Mouse (Mus musculus) stomach, postnatal 0 days (tissue): ENCODE measurements around the gene Tppp. TPM values are rescaled to one million over a fixed set of nuclear protein-coding genes. Genes with fewer than 3 reads are reported as not detected.

Source experiments
- ATAC-seq: fragments of 200-750 bp; cut with Nextera tagmentation; 2 replicates; pipeline ENCODE4 v1.8.0; 2017; ENCODE audit not compliant: low FRiP score, low TSS enrichment
- DNase-seq: peaks from one replicate; pipeline ENCODE4 v3.0.0-alpha.2; 2016; ENCODE audit warnings: low spot score
- H3K27ac ChIP-seq: fragments of 300-500 bp; sonication (generic); replicated peaks from 2 replicates; pipeline ENCODE4 v1.5.1; 2014; ENCODE audit warnings: mild to moderate bottlenecking, control low read depth
- H3K27me3 ChIP-seq: fragments of 300-500 bp; sonication (generic); 2 replicates; pipeline ENCODE4 v1.6.1; 2014; ENCODE audit warnings: low read length; ENCODE audit not compliant: control insufficient read depth, insufficient read depth
- H3K36me3 ChIP-seq: fragments of 300-500 bp; sonication (generic); 2 replicates; pipeline ENCODE4 v1.6.1; 2014; ENCODE audit warnings: low read length, mixed read lengths; ENCODE audit not compliant: control insufficient read depth, insufficient read depth
- H3K4me1 ChIP-seq: fragments of 300-500 bp; sonication (generic); replicated peaks from 2 replicates; pipeline ENCODE4 v1.6.1; 2014; ENCODE audit warnings: antibody characterized with exemption; ENCODE audit not compliant: control insufficient read depth, insufficient read depth
- H3K4me2 ChIP-seq: fragments of 300-500 bp; sonication (generic); replicated peaks from 2 replicates; pipeline ENCODE4 v1.6.1; 2014; ENCODE audit warnings: low read depth, mild to moderate bottlenecking, control low read depth, moderate library complexity
- H3K4me3 ChIP-seq: fragments of 300-500 bp; sonication (generic); 2 replicates; pipeline ENCODE4 v1.5.1; 2014; ENCODE audit warnings: low read depth, low read length, control low read depth
- H3K9ac ChIP-seq: fragments of 300-500 bp; sonication (generic); 2 replicates; pipeline ENCODE4 v1.6.1; 2014; ENCODE audit warnings: mild to moderate bottlenecking, low read length, control low read depth, mixed read lengths
- H3K9me3 ChIP-seq: fragments of 300-500 bp; sonication (generic); 2 replicates; pipeline ENCODE4 v1.6.1; 2016; ENCODE audit warnings: low read length; ENCODE audit not compliant: control insufficient read depth
- CTCF ChIP-seq: IDR thresholded peaks from 2 replicates; pipeline ENCODE4 v1.5.1; 2016; ENCODE audit warnings: antibody characterized with exemption, low read depth, mild to moderate bottlenecking, moderate library complexity
- EP300 ChIP-seq: optimal IDR thresholded peaks from 2 replicates; pipeline ENCODE3; 2016; ENCODE audit warnings: antibody characterized with exemption
- WGBS: fragments of 180-500 bp; shearing (Covaris S2); extraction: QIAGEN DNeasy Blood & Tissue Kit; methylation state at CpG from one replicate; pipeline ENCODE4 v1.1.7; 2014; 5-methylcytosine and 5-hydroxymethylcytosine counted together
- polyA plus RNA-seq: library from polyadenylated mRNA; unstranded; fragments of >200 nt; fragmentation: Nextera tagmentation; extraction: Ambion mirVana; gene quantifications from 2 replicates; pipeline ENCODE4 v1.2.1, GENCODE M21; 2015

Gene Tppp
- 3.0 and 3.4 TPM in 2 replicates for polyA plus RNA-seq

DNA sequence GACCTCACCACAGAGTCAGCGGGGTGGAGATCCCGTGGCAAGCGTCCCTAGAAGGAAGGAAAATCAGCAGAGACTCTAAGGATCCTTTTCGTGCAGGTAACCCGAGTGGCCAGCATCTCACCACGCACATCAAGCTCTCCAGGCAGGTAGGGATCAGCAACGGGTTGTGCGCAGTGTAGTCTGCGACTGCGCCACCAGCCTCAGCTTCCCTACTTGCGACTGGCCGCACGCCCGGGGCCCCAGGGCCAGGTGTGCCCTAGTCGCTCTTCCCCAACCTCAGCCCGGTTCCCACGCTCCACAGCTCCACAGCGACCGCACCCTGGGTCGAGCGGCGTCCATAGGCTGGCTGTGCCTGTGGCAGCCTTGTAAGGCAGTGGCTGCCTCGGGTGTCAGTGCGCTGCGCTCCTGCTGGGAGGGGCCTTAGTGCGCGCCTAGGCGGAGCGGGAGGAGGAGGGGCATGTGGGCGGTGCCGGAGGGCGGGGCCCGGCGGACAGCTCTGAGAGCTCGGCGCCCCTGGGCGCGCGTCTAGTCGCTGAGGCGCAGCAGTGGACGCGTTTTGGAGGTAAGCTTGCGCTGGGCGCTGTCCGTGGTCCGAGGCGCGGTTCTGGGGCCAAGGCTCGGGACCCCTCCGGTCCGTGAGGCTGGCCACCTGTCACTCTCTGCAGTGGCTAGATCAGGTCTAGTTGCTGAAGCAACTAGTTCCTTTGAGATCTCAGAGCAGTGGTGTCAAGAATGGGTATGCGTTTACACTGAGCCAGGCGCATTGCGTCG is at the start of gene Tppp:
Tppp (plus strand) TSS at position 460 of the 771 bp plus-strand sequence.
- Histone ChIP-seq H3K4me2 (peak within 1 kb of the TSS; percentile 96), H3K27me3 (no peaks in the 10 kb centered on the region; the same call in 1 of the 2 replicates), H3K4me1 (0 out of 2 replicates have a peak, but pooled peaks cover 2% of the 10 kb centered on the region), H3K4me3 (peak within 1 kb of the TSS; percentile 60), H3K9me3 (no peaks in the 10 kb centered on the region), H3K27ac (peak within 1 kb of the TSS; percentile 81), H3K9ac (peak within 1 kb of the TSS; percentile 65), H3K36me3 (no peaks in the 10 kb centered on the region)
- no peak for TF ChIP-seq EP300
- TF ChIP-seq CTCF = no peak
- peak; percentile 95 for DNase-seq
- ATAC-seq = peak; percentile 99
- 1% methylated on average over 55 of the region's 56 CpGs for WGBS

DNA sequence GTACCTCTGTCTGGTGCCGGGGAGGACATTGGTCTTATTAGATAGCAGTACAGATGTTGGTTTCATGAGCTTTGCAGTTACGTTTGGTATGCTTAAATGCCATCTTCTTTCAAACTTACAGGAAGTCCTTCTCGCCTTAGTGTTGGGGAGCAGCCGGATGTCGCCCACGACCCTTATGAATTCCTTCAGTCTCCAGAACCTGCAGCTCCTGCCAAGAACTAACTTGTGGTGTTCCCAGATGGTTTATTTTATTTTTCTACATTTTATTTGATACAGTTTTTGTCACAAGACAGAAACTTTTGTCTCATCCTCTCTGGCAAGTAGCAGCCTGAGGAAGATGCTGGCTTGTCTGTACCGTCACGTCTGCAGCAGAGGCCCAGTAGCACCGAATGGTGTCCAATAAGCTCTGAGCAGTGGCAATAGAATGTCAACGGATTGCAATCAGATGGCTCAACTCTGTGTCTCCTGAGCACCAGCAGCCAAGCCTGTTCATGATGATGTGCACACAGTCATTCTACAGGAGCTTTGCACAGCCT is 49.0 kb upstream of the Tppp start:
- no peaks in the 10 kb centered on the region for H3K27me3 ChIP-seq
- no peak overlapping the region for H3K4me3 ChIP-seq
- no peak for ATAC-seq
- H3K27ac ChIP-seq = no peak overlapping the region
- H3K4me1 ChIP-seq = no peaks in the 10 kb centered on the region
- no peak overlapping the region for H3K4me2 ChIP-seq
- H3K9ac ChIP-seq = no peak overlapping the region
- H3K9me3 ChIP-seq = no peaks in the 10 kb centered on the region
- no peak for TF ChIP-seq CTCF
- TF ChIP-seq EP300 = no peak
- DNase-seq = no peak
- peaks cover 20% of the 10 kb centered on the region; the same call in 1 of the 2 replicates for H3K36me3 ChIP-seq
- WGBS = 89% methylated on average over 10 of the region's 10 CpGs

DNA sequence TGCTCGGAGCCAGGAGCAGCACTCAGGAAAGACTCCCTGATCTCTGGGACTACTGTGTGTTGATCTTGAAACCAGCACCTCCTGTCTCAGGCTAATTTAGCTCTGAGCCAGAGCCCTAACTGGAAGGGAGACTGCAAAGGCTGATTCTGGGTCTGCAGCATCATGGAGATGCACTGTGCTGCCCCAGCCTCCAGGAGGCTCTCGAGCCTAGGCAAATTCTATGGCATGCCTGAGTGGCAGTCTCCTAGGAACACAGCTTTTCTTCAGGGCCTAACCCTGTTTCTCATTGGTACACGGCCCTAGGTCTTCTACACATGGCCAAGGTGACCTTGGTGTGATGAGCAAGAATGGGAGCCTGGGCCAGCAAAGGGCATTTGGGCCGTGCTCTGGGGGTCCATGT is 48.0 kb upstream of the Tppp start:
- ATAC-seq (peak; percentile 34; the same call in 1 of the 2 replicates), DNase-seq (no peak)
- H3K4me1 ChIP-seq = no peaks in the 10 kb centered on the region
- no peak overlapping the region for H3K27ac ChIP-seq
- H3K9me3 ChIP-seq = no peaks in the 10 kb centered on the region
- no peak overlapping the region for H3K4me3 ChIP-seq
- H3K36me3 ChIP-seq = peaks cover 18% of the 10 kb centered on the region; the same call in 1 of the 2 replicates
- H3K27me3 ChIP-seq = no peaks in the 10 kb centered on the region
- H3K4me2 ChIP-seq = no peak overlapping the region
- WGBS = 84% methylated on average over 4 of the region's 4 CpGs
- TF ChIP-seq CTCF = peak; percentile 56
- TF ChIP-seq EP300 = no peak
- H3K9ac ChIP-seq = no peak overlapping the region

DNA sequence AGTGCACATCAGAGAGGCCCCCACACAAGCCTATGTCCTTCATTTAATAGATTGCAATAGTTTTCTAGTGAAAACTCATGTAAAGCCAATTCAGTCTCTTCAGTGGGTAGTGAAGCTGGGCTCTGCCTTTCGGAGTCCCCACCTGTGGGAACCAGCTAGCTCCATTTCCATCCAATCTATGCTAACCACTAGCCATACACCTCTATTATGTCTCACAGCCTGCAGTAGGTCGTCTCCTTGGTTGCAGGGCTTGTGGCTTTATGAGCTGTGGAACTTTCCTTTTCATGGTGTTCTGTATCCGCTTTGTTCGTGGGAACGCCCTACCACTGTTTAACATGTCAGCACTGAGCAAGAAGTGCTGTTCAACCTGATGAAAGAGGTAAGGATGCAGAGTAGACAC is 45.7 kb upstream of the Tppp start, which contains the start of gene Zdhhc11:
Zdhhc11 (plus strand) TSS at position 301 of the 400 bp plus-strand sequence.
- Histone ChIP-seq H3K27ac (no peak within 1 kb of the TSS), H3K4me2 (no peak within 1 kb of the TSS), H3K27me3 (no peaks in the 10 kb centered on the region), H3K4me1 (no peaks in the 10 kb centered on the region), H3K4me3 (no peak within 1 kb of the TSS), H3K9ac (no peak within 1 kb of the TSS), H3K36me3 (peaks cover 6% of the 10 kb centered on the region; the same call in 1 of the 2 replicates), H3K9me3 (no peaks in the 10 kb centered on the region)
- no peak for TF ChIP-seq CTCF
- TF ChIP-seq EP300 = no peak
- no peak for DNase-seq
- WGBS = 77% methylated on average over 5 of the region's 5 CpGs
- no peak for ATAC-seq

DNA sequence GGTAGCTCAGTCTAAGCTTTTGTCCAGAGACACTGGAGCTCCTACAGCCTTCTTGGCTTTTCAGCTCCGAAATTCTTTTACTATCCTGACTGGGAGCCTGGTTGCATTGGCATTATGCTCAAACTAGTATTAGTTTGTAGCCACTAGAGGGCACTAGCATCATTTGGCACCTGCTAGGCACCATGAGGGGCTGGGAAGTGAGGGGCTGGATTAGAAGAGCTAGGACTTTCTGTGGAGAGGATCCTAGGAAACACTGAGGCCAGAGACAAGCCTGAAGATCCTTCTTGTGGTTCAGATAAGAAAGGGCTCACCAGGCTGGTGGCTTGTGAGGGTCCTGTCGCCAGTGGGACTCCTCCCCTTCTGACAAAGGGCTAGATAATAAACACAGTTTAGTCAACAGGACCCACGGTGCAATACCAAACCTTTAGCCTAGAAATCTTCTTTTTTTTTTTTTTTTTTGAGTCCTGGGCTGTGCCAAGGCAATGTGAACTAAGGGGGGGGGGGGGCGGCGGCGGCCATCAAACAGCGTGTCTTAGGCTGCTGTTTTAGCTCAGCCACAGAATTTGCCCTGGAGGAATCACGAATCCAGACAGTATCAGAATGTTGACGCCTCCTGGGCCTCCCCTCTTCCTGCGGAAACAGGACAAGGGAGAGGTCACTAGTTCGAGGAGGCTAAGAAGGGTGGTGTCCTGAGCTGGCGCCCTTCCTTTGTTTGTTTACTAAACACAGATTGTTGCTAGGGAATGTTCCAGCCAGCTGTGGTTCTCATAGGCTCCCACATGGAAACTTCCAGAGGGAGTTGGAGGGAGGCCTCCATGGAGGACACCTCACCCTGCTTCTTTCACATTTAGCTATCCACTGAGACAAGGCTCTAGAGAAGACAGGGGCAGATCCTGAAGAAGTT is 38.4 kb upstream of the Tppp start:
- 8% methylated on average over 11 of the region's 12 CpGs for WGBS
- H3K9ac ChIP-seq = no peak overlapping the region; the same call in 1 of the 2 replicates

More for the DNA sequence above, 38.4 kb upstream of the Tppp start:
- ATAC-seq = peak; percentile 98
- H3K9me3 ChIP-seq = no peaks in the 10 kb centered on the region
- TF ChIP-seq EP300 = peak; percentile 73
- peak; percentile 94 for TF ChIP-seq CTCF
- H3K36me3 ChIP-seq = no peaks in the 10 kb centered on the region
- peak overlapping the region; percentile 52 for H3K4me2 ChIP-seq
- no peaks in the 10 kb centered on the region for H3K27me3 ChIP-seq
- H3K4me3 ChIP-seq = peak overlapping the region; percentile 20
- peaks cover 2% of the 10 kb centered on the region; the same call in 1 of the 2 replicates for H3K4me1 ChIP-seq
- H3K27ac ChIP-seq = peak overlapping the region; percentile 80
- DNase-seq = peak; percentile 82
